Mouse (Mus musculus): ENCODE results near the gene Pjvk. TPM values are rescaled to one million over a fixed set of nuclear protein-coding genes. Genes with fewer than 3 reads are reported as not detected.
A peak's percentile ranks its signal among the peaks of the same experiment; 100 is the strongest.

Pjvk gene
- polyA plus RNA-seq, 1 experiment = not detected

- H3K4me1 ChIP-seq (ENCODE audit: control insufficient read depth, insufficient read depth, insufficient read length, low read length) = peaks cover 10% of the 10 kb centered on the region
- H3K27ac ChIP-seq (replicated peaks; ENCODE audit: low read depth, low read length) = no peak overlapping the region
- peak overlapping the region; percentile 42 for H3K4me3 ChIP-seq (ENCODE audit: insufficient read depth, low read depth, low read length)
Observed at GRCm38 (mm10) chr2:76675949-76676348, 27.7 kb downstream of the Pjvk start.

- H3K27ac ChIP-seq (replicated peaks; ENCODE audit: low read depth, low read length) = no peak overlapping the region
- peak overlapping the region; percentile 42 for H3K4me3 ChIP-seq (ENCODE audit: insufficient read depth, low read depth, low read length)
- H3K4me1 ChIP-seq (ENCODE audit: control insufficient read depth, insufficient read depth, insufficient read length, low read length) = peaks cover 9% of the 10 kb centered on the region
Observed at GRCm38 (mm10) chr2:76676401-76677226, 28.3 kb downstream of the Pjvk start.

DNA sequence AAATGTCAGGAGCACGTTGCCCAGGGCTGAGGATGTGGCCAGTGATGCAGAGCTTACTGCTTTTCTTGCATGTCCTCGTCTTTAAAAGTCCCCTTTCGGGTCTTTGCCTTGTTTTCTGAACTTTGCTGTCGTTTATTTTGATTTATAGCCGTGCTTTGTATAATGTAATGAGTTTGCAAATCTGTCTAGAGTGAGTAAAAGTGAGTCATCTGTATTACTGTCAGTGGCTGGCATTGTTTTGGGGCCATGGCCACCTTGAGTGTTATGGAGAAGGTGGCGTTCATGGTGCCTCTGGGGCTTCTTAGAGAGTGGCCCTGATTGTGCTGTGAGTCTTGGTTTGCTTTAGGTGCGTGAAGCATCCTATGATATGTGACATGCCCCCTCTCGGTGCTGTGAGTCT, 34.0 kb downstream of the Pjvk start:
- H3K4me3 ChIP-seq (ENCODE audit: insufficient read depth, low read depth, low read length) = no peak overlapping the region
- H3K27ac ChIP-seq (replicated peaks; ENCODE audit: low read depth, low read length) = no peak overlapping the region
- no peaks in the 10 kb centered on the region for H3K4me1 ChIP-seq (ENCODE audit: control insufficient read depth, insufficient read depth, insufficient read length, low read length)

GRCm38 (mm10) chr2:76686986-76687385, 38.7 kb downstream of the Pjvk start:
- no peak overlapping the region for H3K4me3 ChIP-seq (ENCODE audit: insufficient read depth, low read depth, low read length)
- peaks cover 5% of the 10 kb centered on the region for H3K4me1 ChIP-seq (ENCODE audit: control insufficient read depth, insufficient read depth, insufficient read length, low read length)
- H3K27ac ChIP-seq (replicated peaks; ENCODE audit: low read depth, low read length) = no peak overlapping the region

- H3K4me3 ChIP-seq (ENCODE audit: insufficient read depth, low read depth, low read length) = no peak overlapping the region
- no peak overlapping the region for H3K27ac ChIP-seq (replicated peaks; ENCODE audit: low read depth, low read length)
- H3K4me1 ChIP-seq (ENCODE audit: control insufficient read depth, insufficient read depth, insufficient read length, low read length) = peaks cover 5% of the 10 kb centered on the region
Observed at GRCm38 (mm10) chr2:76687608-76688007, 39.3 kb downstream of the Pjvk start.

- peaks cover 5% of the 10 kb centered on the region for H3K4me1 ChIP-seq (ENCODE audit: control insufficient read depth, insufficient read depth, insufficient read length, low read length)
- H3K27ac ChIP-seq (replicated peaks; ENCODE audit: low read depth, low read length) = no peak overlapping the region
- H3K4me3 ChIP-seq (ENCODE audit: insufficient read depth, low read depth, low read length) = no peak overlapping the region
Observed at GRCm38 (mm10) chr2:76688162-76688561, 39.9 kb downstream of the Pjvk start.

GRCm38 (mm10) chr2:76690436-76691204, 42.3 kb downstream of the Pjvk start:
- no peak overlapping the region for H3K4me3 ChIP-seq (ENCODE audit: insufficient read depth, low read depth, low read length)
- peaks cover 5% of the 10 kb centered on the region for H3K4me1 ChIP-seq (ENCODE audit: control insufficient read depth, insufficient read depth, insufficient read length, low read length)
- H3K27ac ChIP-seq (replicated peaks; ENCODE audit: low read depth, low read length) = peak overlapping the region; percentile 57

DNA sequence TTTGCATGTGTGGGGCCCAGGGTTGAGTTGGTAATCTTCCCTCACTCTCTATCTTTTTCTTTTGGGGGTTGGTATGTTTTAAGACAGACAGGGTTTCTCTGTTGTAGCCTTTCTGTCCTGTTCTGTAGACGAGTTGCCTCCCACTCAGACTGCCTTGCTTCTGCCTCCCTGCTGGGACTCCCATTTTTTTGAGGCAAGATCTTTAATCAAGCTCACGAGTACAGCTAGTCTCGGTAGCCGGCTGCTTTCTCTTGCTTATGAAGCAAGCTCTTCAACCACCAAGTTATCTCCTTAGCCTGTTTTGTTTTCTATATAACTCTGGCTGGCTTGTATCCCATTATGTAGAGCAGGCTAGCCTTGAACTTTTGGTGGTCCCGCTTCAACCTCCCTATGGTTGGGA, 45.5 kb downstream of the Pjvk start:
- peaks cover 3% of the 10 kb centered on the region for H3K4me1 ChIP-seq (ENCODE audit: control insufficient read depth, insufficient read depth, insufficient read length, low read length)
- H3K4me3 ChIP-seq (ENCODE audit: insufficient read depth, low read depth, low read length) = no peak overlapping the region
- no peak overlapping the region for H3K27ac ChIP-seq (replicated peaks; ENCODE audit: low read depth, low read length)

GRCm38 (mm10) chr2:76695290-76695689, 47.0 kb downstream of the Pjvk start:
- Histone ChIP-seq H3K4me3 (ENCODE audit: insufficient read depth, low read depth, low read length) (no peak overlapping the region), H3K4me1 (ENCODE audit: control insufficient read depth, insufficient read depth, insufficient read length, low read length) (peaks cover 2% of the 10 kb centered on the region), H3K27ac (replicated peaks; ENCODE audit: low read depth, low read length) (no peak overlapping the region; the same call in 1 of the 2 replicates)

- no peak overlapping the region for H3K27ac ChIP-seq (replicated peaks; ENCODE audit: low read depth, low read length)
- H3K4me1 ChIP-seq (ENCODE audit: control insufficient read depth, insufficient read depth, insufficient read length, low read length) = no peaks in the 10 kb centered on the region
- H3K4me3 ChIP-seq (ENCODE audit: insufficient read depth, low read depth, low read length) = no peak overlapping the region
Observed at GRCm38 (mm10) chr2:76702188-76702587, 53.9 kb downstream of the Pjvk start.

- Histone ChIP-seq H3K4me1 (ENCODE audit: control insufficient read depth, insufficient read depth, insufficient read length, low read length) (no peaks in the 10 kb centered on the region), H3K4me3 (ENCODE audit: insufficient read depth, low read depth, low read length) (no peak overlapping the region), H3K27ac (replicated peaks; ENCODE audit: low read depth, low read length) (no peak overlapping the region)
Observed at GRCm38 (mm10) chr2:76702751-76703150, 54.5 kb downstream of the Pjvk start.

- H3K4me1 ChIP-seq (ENCODE audit: control insufficient read depth, insufficient read depth, insufficient read length, low read length) = no peaks in the 10 kb centered on the region
- H3K27ac ChIP-seq (replicated peaks; ENCODE audit: low read depth, low read length) = no peak overlapping the region
- no peak overlapping the region for H3K4me3 ChIP-seq (ENCODE audit: insufficient read depth, low read depth, low read length)
Observed at GRCm38 (mm10) chr2:76705655-76706054, 57.4 kb downstream of the Pjvk start.

Other genes starting within 250 kb of the Pjvk start
- gene Osbpl6, start 242.0 kb upstream of the Pjvk start, polyA plus RNA-seq (2012; ENCODE audit: insufficient read depth, insufficient read length, missing spikeins) = 5.2 and 5.8 TPM in 2 replicates
- gene Prkra, start 461 bp upstream of the Pjvk start, polyA plus RNA-seq (2012; ENCODE audit: insufficient read depth, insufficient read length, missing spikeins) = 22.6 and 23.4 TPM in 2 replicates
- gene Fkbp7, start 24.6 kb downstream of the Pjvk start, polyA plus RNA-seq (2012; ENCODE audit: insufficient read depth, insufficient read length, missing spikeins) = 69.7 and 69.9 TPM in 2 replicates
- gene Plekha3, start 26.8 kb downstream of the Pjvk start, polyA plus RNA-seq (2012; ENCODE audit: insufficient read depth, insufficient read length, missing spikeins) = 20.2 and 24.4 TPM in 2 replicates